19 mouse cellular contexts compared by ENCODE assay signal in the genomic region with DNA sequence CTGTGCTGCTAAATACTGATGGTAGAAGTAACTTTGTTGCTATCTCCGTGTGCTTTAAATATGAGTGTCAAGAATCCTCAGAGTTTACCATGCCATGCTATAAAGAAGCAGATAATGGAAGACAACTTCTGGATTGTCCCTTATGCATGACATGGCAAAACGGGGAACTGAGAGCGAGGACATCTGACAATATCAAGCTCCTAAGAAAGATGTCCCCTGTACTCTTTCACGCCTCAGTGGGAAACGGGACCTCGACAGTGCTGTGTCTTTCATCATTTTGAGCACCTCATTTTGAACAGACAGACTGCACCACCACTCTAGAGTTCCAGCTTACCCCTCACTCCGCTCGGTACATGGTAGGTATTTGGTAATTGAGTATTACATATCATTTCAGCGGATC. TPM values are rescaled to one million over a fixed set of nuclear protein-coding genes. Genes with fewer than 3 reads are reported as not detected.
A peak's percentile ranks its signal among the peaks of the same experiment; 100 is the strongest.
DNase-seq lines count a peak whose midpoint lies in the region; ATAC-seq lines count a peak whose summit lies in the region.
"Had no signal": no experiment of that assay in that cellular context is flagged by ENCODE, and none has a peak within 500 bp of the region (broad histone marks: within the 10 kb centered on the region; RNA-seq: fewer than 3 reads in every experiment).

No protein-coding gene starts in this region.

- no peak for DNase-seq in heart, postnatal 4 days
- DNase-seq in heart, adult 8-10 months (ENCODE audit: low spot score) = no peak
- DNase-seq in B cell, adult 2 months = peak; percentile 25 to 33
- peak; percentile 50 for DNase-seq in splenic B cell, adult 2 months (ENCODE audit: low read depth, low spot score)
- DNase-seq: adrenal gland, adult 2 months; adrenal gland, postnatal 36 days; cerebellum, adult 11 months; cerebellum, postnatal 14 days; embryo, embryonic 11 days; kidney, adult 18-20 months had no signal

- H3K9me3 ChIP-seq in heart, embryonic 11.5 days (replicated peaks; ENCODE audit: control insufficient read depth, low read length) = no peaks in the 10 kb centered on the region
- H3K9me3 ChIP-seq in heart, embryonic 15.5 days (replicated peaks) = no peaks in the 10 kb centered on the region
- H3K9me3 ChIP-seq: embryonic facial prominence, embryonic 15.5 days; forebrain, embryonic 10.5 days; heart, embryonic 10.5 days; hindbrain, embryonic 13.5 days had no signal

- 78% methylated on average over 9 of the region's 9 CpGs for whole genome bisulfite sequencing in heart, embryonic 11.5 days (ENCODE audit: insufficient replicate concordance)
- WGBS in heart, embryonic 15.5 days = 72% methylated on average over 9 of the region's 9 CpGs

- H3K36me3 ChIP-seq in heart, embryonic 11.5 days (ENCODE audit: control insufficient read depth, insufficient read depth, low read length) = no peaks in the 10 kb centered on the region
- no peaks in the 10 kb centered on the region for H3K36me3 ChIP-seq in heart, embryonic 15.5 days
- H3K36me3 ChIP-seq in splenic B cell, adult 2 months (ENCODE audit: control insufficient read depth, insufficient read depth, low read length, poor library complexity, severe bottlenecking) = no peaks in the 10 kb centered on the region
- H3K36me3 ChIP-seq: embryonic facial prominence, embryonic 15.5 days; forebrain, embryonic 10.5 days; hindbrain, embryonic 13.5 days had no signal

- H3K4me3 ChIP-seq in heart, embryonic 11.5 days (ENCODE audit: low read depth, low read length) = no peak overlapping the region
- no peak overlapping the region for H3K4me3 ChIP-seq in heart, embryonic 15.5 days
- H3K4me3 ChIP-seq: embryonic facial prominence, embryonic 15.5 days; erythroblast, embryonic 14.5 days; forebrain, embryonic 10.5 days; heart, embryonic 10.5 days; hindbrain, embryonic 13.5 days had no signal

- H3K9ac ChIP-seq in heart, embryonic 11.5 days (ENCODE audit: low read depth, low read length) = no peak overlapping the region
- no peak overlapping the region for H3K9ac ChIP-seq in heart, embryonic 15.5 days
- H3K9ac ChIP-seq: embryonic facial prominence, embryonic 15.5 days; hindbrain, embryonic 13.5 days had no signal

- H3K4me2 ChIP-seq in heart, embryonic 11.5 days = no peak overlapping the region
- H3K4me2 ChIP-seq in heart, embryonic 15.5 days = no peak overlapping the region
- H3K4me2 ChIP-seq: embryonic facial prominence, embryonic 15.5 days; hindbrain, embryonic 13.5 days had no signal

- no peaks in the 10 kb centered on the region for H3K27me3 ChIP-seq in heart, embryonic 11.5 days (ENCODE audit: control insufficient read depth, insufficient read depth, low read length)
- no peaks in the 10 kb centered on the region for H3K27me3 ChIP-seq in heart, embryonic 15.5 days
- H3K27me3 ChIP-seq in splenic B cell, adult 2 months (ENCODE audit: control insufficient read depth, insufficient read depth, low read length, poor library complexity, severe bottlenecking) = no peaks in the 10 kb centered on the region
- H3K27me3 ChIP-seq: embryonic facial prominence, embryonic 15.5 days; hindbrain, embryonic 13.5 days had no signal

- H3K4me1 ChIP-seq in heart, embryonic 11.5 days (ENCODE audit: control insufficient read depth, insufficient read depth, low read length) = peaks cover 38% of the 10 kb centered on the region
- H3K4me1 ChIP-seq in heart, embryonic 15.5 days (replicated peaks) = peaks cover 68% of the 10 kb centered on the region

- ATAC-seq in heart, embryonic 11.5 days (replicated peaks; ENCODE audit: insufficient number of reproducible peaks, low FRiP score, low TSS enrichment) = no peak
- no peak for ATAC-seq in heart, embryonic 15.5 days (replicated peaks; ENCODE audit: insufficient number of reproducible peaks, insufficient read depth, low FRiP score, low read depth)
- no peak for ATAC-seq in megakaryocyte-erythroid progenitor cell, adult 5-6 weeks (replicated peaks; ENCODE audit: low FRiP score, low TSS enrichment, poor library complexity, severe bottlenecking)
- ATAC-seq: hindbrain, postnatal 0 days had no signal

- peak overlapping the region; percentile 60 for H3K27ac ChIP-seq in heart, embryonic 11.5 days (ENCODE audit: low read depth, low read length)
- H3K27ac ChIP-seq in heart, embryonic 15.5 days = peak overlapping the region; percentile 9; the same call in 1 of the 2 replicates
- H3K27ac ChIP-seq: embryonic facial prominence, embryonic 15.5 days; forebrain, embryonic 10.5 days; heart, embryonic 10.5 days; hindbrain, embryonic 13.5 days; hindbrain, postnatal 0 days had no signal

RNA-seq across cellular contexts. Expression of gene Stat5b, which starts 25.1 kb away (rescaled TPM):
- 26.4 and 32.0 TPM in 2 replicates for polyA plus RNA-seq in heart, embryonic 11.5 days (2014; fragmentation: Nextera tagmentation; extraction: Ambion mirVana)
- total RNA-seq in heart, postnatal 4 days (2021) = 10 to 100 TPM; 45.4 to 52.4 TPM
- polyA plus RNA-seq in heart, embryonic 15.5 days (2015; fragmentation: Nextera tagmentation; extraction: Ambion mirVana) = 25.3 and 34.6 TPM in 2 replicates
- total RNA-seq in heart, adult 8-10 months (2022) = 10 to 100 TPM; 57.2 to 64.8 (median 62.7) TPM
- 45.1 and 53.5 TPM in 2 replicates for total RNA-seq in megakaryocyte-erythroid progenitor cell, adult 5-6 weeks (2014; fragmentation: Nextera tagmentation)
- total RNA-seq in megakaryocyte-erythroid progenitor cell, adult 5-6 weeks (2017) = 37.0 and 58.7 TPM in 2 replicates

RNA-seq across cellular contexts. Expression of gene Stat5a, which starts 33.7 kb away (rescaled TPM):
- 5.6 and 5.9 TPM in 2 replicates for polyA plus RNA-seq in heart, embryonic 11.5 days (2014; fragmentation: Nextera tagmentation; extraction: Ambion mirVana)
- 10 to 100 TPM; 15.7 to 17.4 TPM for total RNA-seq in heart, postnatal 4 days (2021)
- polyA plus RNA-seq in heart, embryonic 15.5 days (2015; fragmentation: Nextera tagmentation; extraction: Ambion mirVana) = 6.1 and 11.9 TPM in 2 replicates
- 10 to 100 TPM; 16.5 to 26.5 (median 21.6) TPM for total RNA-seq in heart, adult 8-10 months (2022)
- total RNA-seq in megakaryocyte-erythroid progenitor cell, adult 5-6 weeks (2014; fragmentation: Nextera tagmentation) = 81.1 and 116 TPM in 2 replicates
- total RNA-seq in megakaryocyte-erythroid progenitor cell, adult 5-6 weeks (2017) = 55.9 and 62.7 TPM in 2 replicates

RNA-seq across cellular contexts. Expression of gene Ghdc, which starts 54.7 kb away (rescaled TPM):
- 3.8 and 5.3 TPM in 2 replicates for polyA plus RNA-seq in heart, embryonic 11.5 days (2014; fragmentation: Nextera tagmentation; extraction: Ambion mirVana)
- 1 to 10 TPM; 7.8 to 9.9 TPM for total RNA-seq in heart, postnatal 4 days (2021)
- 5.5 and 8.1 TPM in 2 replicates for polyA plus RNA-seq in heart, embryonic 15.5 days (2015; fragmentation: Nextera tagmentation; extraction: Ambion mirVana)
- total RNA-seq in heart, adult 8-10 months (2022) = 10 to 100 TPM in 2 of 4 experiments, 1 to 10 TPM in 2; 9.1 to 14.1 (median 10.0) TPM
- total RNA-seq in megakaryocyte-erythroid progenitor cell, adult 5-6 weeks (2014; fragmentation: Nextera tagmentation) = 1.5 and 8.0 TPM in 2 replicates
- 1.3 and 1.7 TPM in 2 replicates for total RNA-seq in megakaryocyte-erythroid progenitor cell, adult 5-6 weeks (2017)

Comparison
In these comparisons a context has a peak if more than half of its experiments do, and no peak if none do; other contexts are left out.
1. DNase-seq: peak in B cell, adult 2 months (2 of 2) and splenic B cell, adult 2 months (single experiment); none in heart, postnatal 4 days (single experiment) and heart, adult 8-10 months (single experiment).